Mouse (Mus musculus): Measurements from ENCODE around the gene Fth1. TPM values are rescaled to one million over a fixed set of nuclear protein-coding genes. Genes with fewer than 3 reads are reported as not detected.

The Fth1 gene
- polyA plus RNA-seq, 1 experiment from 2014 or later, result 1,957 TPM

DNA sequence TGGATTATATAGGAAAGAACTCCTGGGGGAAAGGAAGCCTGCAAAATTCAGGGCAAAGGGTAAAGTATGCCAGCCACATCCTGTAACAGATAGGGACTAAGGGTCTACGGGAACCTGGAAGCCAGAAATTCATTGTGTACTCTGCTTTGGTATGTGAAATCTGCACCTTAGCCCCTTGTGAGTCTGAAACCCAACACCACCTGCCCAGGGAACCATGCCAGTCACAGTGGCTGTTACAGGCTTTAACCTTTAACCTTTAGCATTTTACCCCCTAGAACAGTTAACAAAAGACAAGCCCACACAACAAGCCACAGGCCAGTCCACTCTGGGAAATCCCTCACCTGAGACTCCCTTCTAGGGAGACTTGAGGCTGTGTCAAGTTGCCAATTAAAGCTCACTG, 38.6 kb upstream of the Fth1 start:
- no peak overlapping the region for H3K4me3 ChIP-seq (ENCODE audit: low read length)
- no peaks in the 10 kb centered on the region for H3K9me3 ChIP-seq (ENCODE audit: control insufficient read depth, low read length)
- no peaks in the 10 kb centered on the region for H3K36me3 ChIP-seq (ENCODE audit: control insufficient read depth, insufficient read depth, low read length)
- ATAC-seq (ENCODE audit: low read depth), result no peak
- no peak overlapping the region for H3K9ac ChIP-seq (ENCODE audit: low read length)
- H3K4me1 ChIP-seq (replicated peaks; ENCODE audit: control insufficient read depth, insufficient read depth, low read length), result peaks cover 13% of the 10 kb centered on the region
- WGBS, result 28% methylated on average over 1 of the region's 1 CpGs
- no peaks in the 10 kb centered on the region for H3K27me3 ChIP-seq (ENCODE audit: control insufficient read depth, insufficient read depth, low read depth, low read length)
- no peak overlapping the region for H3K27ac ChIP-seq (ENCODE audit: low read length)
- no peak overlapping the region for H3K4me2 ChIP-seq (ENCODE audit: low read depth, low read length)

- Histone ChIP-seq H3K4me2 (ENCODE audit: low read depth, low read length) (no peak overlapping the region), H3K9me3 (ENCODE audit: control insufficient read depth, low read length) (no peaks in the 10 kb centered on the region), H3K36me3 (ENCODE audit: control insufficient read depth, insufficient read depth, low read length) (no peaks in the 10 kb centered on the region), H3K4me3 (ENCODE audit: low read length) (no peak overlapping the region), H3K27ac (ENCODE audit: low read length) (peak overlapping the region; percentile 74), H3K4me1 (replicated peaks; ENCODE audit: control insufficient read depth, insufficient read depth, low read length) (peaks cover 13% of the 10 kb centered on the region), H3K27me3 (ENCODE audit: control insufficient read depth, insufficient read depth, low read depth, low read length) (no peaks in the 10 kb centered on the region), H3K9ac (ENCODE audit: low read length) (peak overlapping the region; percentile 49)
- peak; percentile 62 for ATAC-seq (ENCODE audit: low read depth)
- WGBS, result 29% methylated on average over 10 of the region's 10 CpGs
Measured at GRCm38 (mm10) chr19:9942539-9943533, 37.6 kb upstream of the Fth1 start.

GRCm38 (mm10) chr19:9945800-9946564, 34.4 kb upstream of the Fth1 start:
- WGBS, result 88% methylated on average over 8 of the region's 8 CpGs

DNA sequence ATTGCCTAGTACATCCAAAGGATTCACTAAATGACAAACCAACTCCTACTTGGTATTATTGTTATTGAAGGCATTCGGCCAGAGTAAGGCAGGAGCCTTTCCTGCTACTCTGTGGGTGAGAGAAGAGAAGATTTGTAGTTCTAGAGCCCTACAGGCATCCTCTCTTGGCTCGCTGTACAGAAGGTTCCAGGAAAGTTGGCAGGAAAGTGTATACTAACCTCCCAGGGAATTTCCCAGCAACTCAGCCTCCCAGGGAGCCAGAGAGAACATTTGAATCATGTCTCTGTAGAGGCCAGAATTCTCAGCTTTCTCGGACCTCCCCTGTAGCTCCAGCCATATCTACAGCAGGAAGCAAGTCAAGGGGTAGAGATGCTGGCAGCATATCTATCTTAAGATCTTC, 33.4 kb upstream of the Fth1 start:
- H3K4me1 ChIP-seq (replicated peaks; ENCODE audit: control insufficient read depth, insufficient read depth, low read length), result peaks cover 11% of the 10 kb centered on the region
- no peak overlapping the region for H3K4me2 ChIP-seq (ENCODE audit: low read depth, low read length)
- 59% methylated on average over 3 of the region's 3 CpGs for WGBS
- H3K27me3 ChIP-seq (ENCODE audit: control insufficient read depth, insufficient read depth, low read depth, low read length), result no peaks in the 10 kb centered on the region
- H3K9me3 ChIP-seq (ENCODE audit: control insufficient read depth, low read length), result peaks cover 2% of the 10 kb centered on the region; the same call in 1 of the 2 replicates
- H3K9ac ChIP-seq (ENCODE audit: low read length), result no peak overlapping the region
- H3K27ac ChIP-seq (ENCODE audit: low read length), result no peak overlapping the region; the same call in 1 of the 2 replicates
- ATAC-seq (ENCODE audit: low read depth), result 0 out of 2 replicates have a peak, but pooled peaks have one; percentile 27
- H3K4me3 ChIP-seq (ENCODE audit: low read length), result no peak overlapping the region
- no peaks in the 10 kb centered on the region for H3K36me3 ChIP-seq (ENCODE audit: control insufficient read depth, insufficient read depth, low read length)

More at GRCm38 (mm10) chr19:9945800-9946564, 34.4 kb upstream of the Fth1 start:
- Histone ChIP-seq H3K36me3 (ENCODE audit: control insufficient read depth, insufficient read depth, low read length) (no peaks in the 10 kb centered on the region), H3K27ac (ENCODE audit: low read length) (no peak overlapping the region), H3K9me3 (ENCODE audit: control insufficient read depth, low read length) (peaks cover 2% of the 10 kb centered on the region; the same call in 1 of the 2 replicates), H3K4me3 (ENCODE audit: low read length) (no peak overlapping the region), H3K9ac (ENCODE audit: low read length) (no peak overlapping the region), H3K4me2 (ENCODE audit: low read depth, low read length) (no peak overlapping the region), H3K4me1 (replicated peaks; ENCODE audit: control insufficient read depth, insufficient read depth, low read length) (peaks cover 13% of the 10 kb centered on the region), H3K27me3 (ENCODE audit: control insufficient read depth, insufficient read depth, low read depth, low read length) (no peaks in the 10 kb centered on the region)
- no peak for ATAC-seq (ENCODE audit: low read depth)

- H3K4me2 ChIP-seq (ENCODE audit: low read depth, low read length), result no peak overlapping the region
- no peak overlapping the region for H3K27ac ChIP-seq (ENCODE audit: low read length)
- peaks cover 17% of the 10 kb centered on the region for H3K4me1 ChIP-seq (replicated peaks; ENCODE audit: control insufficient read depth, insufficient read depth, low read length)
- 59% methylated on average over 3 of the region's 3 CpGs for WGBS
- H3K9me3 ChIP-seq (ENCODE audit: control insufficient read depth, low read length), result peaks cover 2% of the 10 kb centered on the region; the same call in 1 of the 2 replicates
- no peaks in the 10 kb centered on the region for H3K27me3 ChIP-seq (ENCODE audit: control insufficient read depth, insufficient read depth, low read depth, low read length)
- H3K36me3 ChIP-seq (ENCODE audit: control insufficient read depth, insufficient read depth, low read length), result no peaks in the 10 kb centered on the region
- no peak overlapping the region for H3K9ac ChIP-seq (ENCODE audit: low read length)
- no peak for ATAC-seq (ENCODE audit: low read depth)
- no peak overlapping the region for H3K4me3 ChIP-seq (ENCODE audit: low read length)
Measured at GRCm38 (mm10) chr19:9952390-9952789, 28.0 kb upstream of the Fth1 start.

- no peak overlapping the region for H3K4me2 ChIP-seq (ENCODE audit: low read depth, low read length)
- H3K4me1 ChIP-seq (replicated peaks; ENCODE audit: control insufficient read depth, insufficient read depth, low read length), result peaks cover 17% of the 10 kb centered on the region
- H3K9me3 ChIP-seq (ENCODE audit: control insufficient read depth, low read length), result peaks cover 2% of the 10 kb centered on the region; the same call in 1 of the 2 replicates
- no peaks in the 10 kb centered on the region for H3K36me3 ChIP-seq (ENCODE audit: control insufficient read depth, insufficient read depth, low read length)
- WGBS, result 65% methylated on average over 3 of the region's 3 CpGs
- no peaks in the 10 kb centered on the region for H3K27me3 ChIP-seq (ENCODE audit: control insufficient read depth, insufficient read depth, low read depth, low read length)
- no peak overlapping the region for H3K4me3 ChIP-seq (ENCODE audit: low read length)
- no peak for ATAC-seq (ENCODE audit: low read depth)
- no peak overlapping the region for H3K27ac ChIP-seq (ENCODE audit: low read length)
- no peak overlapping the region for H3K9ac ChIP-seq (ENCODE audit: low read length)
Measured at GRCm38 (mm10) chr19:9952912-9953311, 27.5 kb upstream of the Fth1 start.

GRCm38 (mm10) chr19:9954055-9954810, 26.2 kb upstream of the Fth1 start:
- Histone ChIP-seq H3K4me2 (ENCODE audit: low read depth, low read length) (peak overlapping the region; percentile 52), H3K27me3 (ENCODE audit: control insufficient read depth, insufficient read depth, low read depth, low read length) (no peaks in the 10 kb centered on the region), H3K9ac (ENCODE audit: low read length) (peak overlapping the region; percentile 62), H3K4me1 (replicated peaks; ENCODE audit: control insufficient read depth, insufficient read depth, low read length) (peaks cover 17% of the 10 kb centered on the region), H3K4me3 (ENCODE audit: low read length) (peak overlapping the region; percentile 36), H3K9me3 (ENCODE audit: control insufficient read depth, low read length) (peaks cover 2% of the 10 kb centered on the region; the same call in 1 of the 2 replicates), H3K27ac (ENCODE audit: low read length) (peak overlapping the region; percentile 96), H3K36me3 (ENCODE audit: control insufficient read depth, insufficient read depth, low read length) (no peaks in the 10 kb centered on the region)
- WGBS, result 15% methylated on average over 7 of the region's 7 CpGs
- peak; percentile 95 for ATAC-seq (ENCODE audit: low read depth)

DNA sequence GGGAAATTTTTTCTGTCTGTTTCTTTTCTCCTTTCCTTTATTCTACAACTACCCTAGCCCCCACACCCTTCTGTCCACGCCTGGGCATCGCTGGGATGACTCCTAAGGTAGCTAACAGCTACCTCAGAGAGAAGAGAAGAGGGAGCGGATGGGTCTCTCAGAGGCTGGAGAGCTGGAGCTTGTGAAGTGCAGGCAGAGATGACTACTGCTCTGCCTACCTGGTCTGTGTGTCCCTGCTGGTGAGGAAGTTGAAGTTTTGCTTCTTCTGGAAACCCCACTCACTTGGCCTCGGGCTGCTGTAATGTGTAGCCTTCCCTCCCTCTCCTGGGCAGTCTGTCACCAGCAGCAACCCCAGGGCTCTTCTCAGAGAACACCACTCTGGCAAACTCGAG, 25.6 kb upstream of the Fth1 start:
- H3K27ac ChIP-seq (ENCODE audit: low read length), result peak overlapping the region; percentile 96
- WGBS, result 20% methylated on average over 5 of the region's 5 CpGs
- peak; percentile 77 for ATAC-seq (ENCODE audit: low read depth)
- H3K9ac ChIP-seq (ENCODE audit: low read length), result peak overlapping the region; percentile 62
- peaks cover 17% of the 10 kb centered on the region for H3K4me1 ChIP-seq (replicated peaks; ENCODE audit: control insufficient read depth, insufficient read depth, low read length)
- H3K9me3 ChIP-seq (ENCODE audit: control insufficient read depth, low read length), result peaks cover 2% of the 10 kb centered on the region; the same call in 1 of the 2 replicates
- H3K27me3 ChIP-seq (ENCODE audit: control insufficient read depth, insufficient read depth, low read depth, low read length), result no peaks in the 10 kb centered on the region
- peak overlapping the region; percentile 52 for H3K4me2 ChIP-seq (ENCODE audit: low read depth, low read length)
- H3K4me3 ChIP-seq (ENCODE audit: low read length), result peak overlapping the region; percentile 36
- H3K36me3 ChIP-seq (ENCODE audit: control insufficient read depth, insufficient read depth, low read length), result no peaks in the 10 kb centered on the region
